Mouse (Mus musculus): Measurements from ENCODE around the gene Ocm. TPM values are rescaled to one million over a fixed set of nuclear protein-coding genes. Genes with fewer than 3 reads are reported as not detected.
"Not testable (repeated sequence)": the region's sequence is repeated elsewhere in the genome, so short reads cannot be mapped to it uniquely, and the experiment has no call there.

The Ocm gene
- polyA plus RNA-seq, 1 experiment from 2014 or later, result not detected

GRCm38 (mm10) chr5:144015312-144015650 is 11.2 kb downstream of the Ocm start:
- Histone ChIP-seq H3K9ac (ENCODE audit: low read length) (no peak overlapping the region), H3K4me1 (replicated peaks; ENCODE audit: control insufficient read depth, insufficient read depth, low read length) (no peaks in the 10 kb centered on the region; the same call in 1 of the 2 replicates), H3K4me2 (ENCODE audit: low read depth, low read length, severe bottlenecking) (peak overlapping the region; percentile 31; the same call in 1 of the 2 replicates), H3K27ac (ENCODE audit: low read depth, low read length) (no peak overlapping the region), H3K9me3 (ENCODE audit: control insufficient read depth, low read length) (no peaks in the 10 kb centered on the region), H3K27me3 (ENCODE audit: control insufficient read depth, insufficient read depth, low read length) (no peaks in the 10 kb centered on the region), H3K4me3 (ENCODE audit: low read depth, low read length) (no peak overlapping the region; the same call in 1 of the 2 replicates), H3K36me3 (ENCODE audit: control insufficient read depth, insufficient read depth, low read length) (peaks cover 2% of the 10 kb centered on the region; the same call in 1 of the 2 replicates)
- 79% methylated on average over 3 of the region's 3 CpGs for WGBS
- ATAC-seq (replicated peaks; ENCODE audit: low FRiP score), result no peak
- no peak for DNase-seq (ENCODE audit: low spot score)

DNA sequence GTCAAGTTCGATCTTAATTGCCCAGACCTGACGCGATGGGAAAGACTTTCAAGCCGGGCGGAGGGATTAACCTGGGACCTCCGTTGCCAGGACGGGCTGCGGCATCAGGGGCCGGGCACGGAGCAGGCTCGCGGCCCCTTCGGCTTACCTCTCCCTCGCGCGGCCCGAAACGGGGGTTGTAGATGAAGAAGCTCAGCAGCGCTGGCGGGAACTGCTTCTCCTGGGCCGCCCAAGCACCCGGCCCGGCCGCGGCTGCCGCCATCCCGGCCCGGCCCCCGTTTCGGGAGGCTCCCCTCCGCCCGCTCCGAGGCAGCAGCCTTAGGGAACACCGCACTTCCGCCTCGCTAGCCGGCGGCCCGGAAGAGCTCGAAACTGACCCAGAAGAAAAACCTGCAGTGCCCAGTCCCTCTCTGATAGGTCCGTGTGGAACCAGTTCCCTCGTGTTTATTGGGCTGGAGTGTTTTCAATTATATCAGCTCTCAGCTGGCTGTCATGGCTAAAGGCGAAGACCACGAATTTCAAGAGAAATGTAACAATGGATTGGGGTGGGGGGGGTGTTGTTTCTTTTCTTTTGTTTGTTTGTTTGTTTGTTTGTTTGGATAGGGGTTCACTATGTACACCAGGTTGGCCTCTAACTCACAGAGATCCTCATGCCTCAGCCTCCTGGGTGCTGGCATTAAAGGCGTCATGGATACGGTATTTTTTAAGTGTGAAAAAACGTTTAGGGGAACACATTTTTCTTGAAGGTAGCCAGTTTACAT is 11.7 kb downstream of the Ocm start, which contains the start of gene Ccz1:
Gene Ccz1, minus strand, starts transcription at position 327 of the 761 bp plus-strand sequence.
- Histone ChIP-seq H3K27ac (ENCODE audit: low read depth, low read length) (peak within 1 kb of the TSS; percentile 65; the same call in 1 of the 2 replicates), H3K4me1 (replicated peaks; ENCODE audit: control insufficient read depth, insufficient read depth, low read length) (no peaks in the 10 kb centered on the region; the same call in 1 of the 2 replicates), H3K4me2 (ENCODE audit: low read depth, low read length, severe bottlenecking) (peak within 1 kb of the TSS; percentile 46), H3K4me3 (ENCODE audit: low read depth, low read length) (peak within 1 kb of the TSS; percentile 98), H3K9me3 (ENCODE audit: control insufficient read depth, low read length) (no peaks in the 10 kb centered on the region), H3K27me3 (ENCODE audit: control insufficient read depth, insufficient read depth, low read length) (no peaks in the 10 kb centered on the region), H3K9ac (ENCODE audit: low read length) (peak within 1 kb of the TSS; percentile 81), H3K36me3 (ENCODE audit: control insufficient read depth, insufficient read depth, low read length) (peaks cover 2% of the 10 kb centered on the region; the same call in 1 of the 2 replicates)
- 3% methylated on average over 47 of the region's 47 CpGs for WGBS
- DNase-seq (ENCODE audit: low spot score) (peak; percentile 89), ATAC-seq (replicated peaks; ENCODE audit: low FRiP score) (peak; percentile 98)

GRCm38 (mm10) chr5:144013366-144014134 is 12.9 kb downstream of the Ocm start:
- H3K9me3 ChIP-seq (ENCODE audit: control insufficient read depth, low read length); H3K9ac ChIP-seq (ENCODE audit: low read length); H3K4me1 ChIP-seq (replicated peaks; ENCODE audit: control insufficient read depth, insufficient read depth, low read length); DNase-seq (ENCODE audit: low spot score); H3K27ac ChIP-seq (ENCODE audit: low read depth, low read length); H3K36me3 ChIP-seq (ENCODE audit: control insufficient read depth, insufficient read depth, low read length); H3K27me3 ChIP-seq (ENCODE audit: control insufficient read depth, insufficient read depth, low read length); ATAC-seq (replicated peaks; ENCODE audit: low FRiP score): not testable (repeated sequence)
- Histone ChIP-seq H3K4me3 (ENCODE audit: low read depth, low read length) (peak overlapping the region; percentile 98), H3K4me2 (ENCODE audit: low read depth, low read length, severe bottlenecking) (peak overlapping the region; percentile 46; the same call in 1 of the 2 replicates)
- WGBS, result 71% methylated on average over 12 of the region's 13 CpGs

- no peaks in the 10 kb centered on the region; the same call in 1 of the 2 replicates for H3K9me3 ChIP-seq (ENCODE audit: control insufficient read depth, low read length)
- WGBS, result 91% methylated on average over 15 of the region's 15 CpGs
- ATAC-seq (replicated peaks; ENCODE audit: low FRiP score) (no peak), DNase-seq (ENCODE audit: low spot score) (no peak)
- no peak overlapping the region for H3K4me2 ChIP-seq (ENCODE audit: low read depth, low read length, severe bottlenecking)
- H3K9ac ChIP-seq (ENCODE audit: low read length), result no peak overlapping the region
- no peaks in the 10 kb centered on the region for H3K4me1 ChIP-seq (replicated peaks; ENCODE audit: control insufficient read depth, insufficient read depth, low read length)
- H3K4me3 ChIP-seq (ENCODE audit: low read depth, low read length), result no peak overlapping the region
- H3K27me3 ChIP-seq (ENCODE audit: control insufficient read depth, insufficient read depth, low read length), result no peaks in the 10 kb centered on the region
- H3K36me3 ChIP-seq (ENCODE audit: control insufficient read depth, insufficient read depth, low read length), result peaks cover 12% of the 10 kb centered on the region; the same call in 1 of the 2 replicates
- H3K27ac ChIP-seq (ENCODE audit: low read depth, low read length), result no peak overlapping the region
These were observed 23.8 kb downstream of the Ocm start for GRCm38 (mm10) chr5:144002461-144003192.

DNA sequence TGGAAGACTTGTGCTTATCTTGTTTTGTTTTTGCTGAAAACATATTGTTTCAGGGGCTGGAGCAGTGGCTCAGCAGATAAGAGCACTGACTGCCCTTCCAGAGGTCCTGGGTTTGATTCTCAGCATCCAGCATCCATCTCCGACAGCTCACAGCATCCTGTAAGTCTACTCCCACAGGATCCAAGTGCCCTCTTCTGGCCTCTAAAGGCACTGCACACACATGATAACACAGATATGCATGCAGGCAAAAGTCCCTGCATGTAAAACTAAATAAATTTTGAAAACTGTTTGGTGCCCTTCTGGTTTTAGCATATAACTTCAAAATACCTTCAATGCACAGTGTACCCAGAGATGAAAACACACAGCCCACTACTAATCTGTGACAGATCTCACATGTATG is 27.1 kb downstream of the Ocm start:
- DNase-seq (ENCODE audit: low spot score), result no peak
- no peaks in the 10 kb centered on the region; the same call in 1 of the 2 replicates for H3K9me3 ChIP-seq (ENCODE audit: control insufficient read depth, low read length)
- no peak overlapping the region for H3K4me3 ChIP-seq (ENCODE audit: low read depth, low read length)
- 79% methylated on average over 1 of the region's 1 CpGs for WGBS
- H3K36me3 ChIP-seq (ENCODE audit: control insufficient read depth, insufficient read depth, low read length), result peaks cover 12% of the 10 kb centered on the region; the same call in 1 of the 2 replicates
- no peak overlapping the region for H3K27ac ChIP-seq (ENCODE audit: low read depth, low read length)
- H3K27me3 ChIP-seq (ENCODE audit: control insufficient read depth, insufficient read depth, low read length), result no peaks in the 10 kb centered on the region
- H3K4me2 ChIP-seq (ENCODE audit: low read depth, low read length, severe bottlenecking), result no peak overlapping the region
- no peak for ATAC-seq (replicated peaks; ENCODE audit: low FRiP score)
- H3K9ac ChIP-seq (ENCODE audit: low read length), result no peak overlapping the region
- H3K4me1 ChIP-seq (replicated peaks; ENCODE audit: control insufficient read depth, insufficient read depth, low read length), result no peaks in the 10 kb centered on the region

GRCm38 (mm10) chr5:143994632-143995365 is 31.7 kb downstream of the Ocm start:
- no peak overlapping the region for H3K9ac ChIP-seq (ENCODE audit: low read length)
- peaks cover 14% of the 10 kb centered on the region; the same call in 1 of the 2 replicates for H3K36me3 ChIP-seq (ENCODE audit: control insufficient read depth, insufficient read depth, low read length)
- DNase-seq (ENCODE audit: low spot score), result no peak
- no peak overlapping the region for H3K4me3 ChIP-seq (ENCODE audit: low read depth, low read length)
- no peak overlapping the region for H3K27ac ChIP-seq (ENCODE audit: low read depth, low read length)
- ATAC-seq (replicated peaks; ENCODE audit: low FRiP score), result no peak
- no peak overlapping the region for H3K4me2 ChIP-seq (ENCODE audit: low read depth, low read length, severe bottlenecking)
- H3K27me3 ChIP-seq (ENCODE audit: control insufficient read depth, insufficient read depth, low read length), result no peaks in the 10 kb centered on the region
- WGBS, result 86% methylated on average over 11 of the region's 11 CpGs
- H3K4me1 ChIP-seq (replicated peaks; ENCODE audit: control insufficient read depth, insufficient read depth, low read length), result no peaks in the 10 kb centered on the region
- H3K9me3 ChIP-seq (ENCODE audit: control insufficient read depth, low read length), result no peaks in the 10 kb centered on the region; the same call in 1 of the 2 replicates

GRCm38 (mm10) chr5:143993849-143994248 is 32.6 kb downstream of the Ocm start:
- Histone ChIP-seq H3K27ac (ENCODE audit: low read depth, low read length) (no peak overlapping the region), H3K9me3 (ENCODE audit: control insufficient read depth, low read length) (no peaks in the 10 kb centered on the region), H3K4me2 (ENCODE audit: low read depth, low read length, severe bottlenecking) (no peak overlapping the region), H3K4me1 (replicated peaks; ENCODE audit: control insufficient read depth, insufficient read depth, low read length) (no peaks in the 10 kb centered on the region), H3K36me3 (ENCODE audit: control insufficient read depth, insufficient read depth, low read length) (peaks cover 8% of the 10 kb centered on the region; the same call in 1 of the 2 replicates), H3K9ac (ENCODE audit: low read length) (no peak overlapping the region), H3K27me3 (ENCODE audit: control insufficient read depth, insufficient read depth, low read length) (no peaks in the 10 kb centered on the region), H3K4me3 (ENCODE audit: low read depth, low read length) (no peak overlapping the region)
- WGBS, result 94% methylated on average over 5 of the region's 5 CpGs
- DNase-seq (ENCODE audit: low spot score) (no peak), ATAC-seq (replicated peaks; ENCODE audit: low FRiP score) (no peak)

Measured in forebrain, embryonic 11.5 days (tissue).